Mouse (Mus musculus) cerebellum, adult 18-20 months (tissue): ENCODE measurements around the gene 4933406M09Rik.

Source experiments
- DNase-seq, 2 experiments: peaks; one replicate each; pipeline ENCODE4 v3.0.0; 2021

4933406M09Rik gene

DNA sequence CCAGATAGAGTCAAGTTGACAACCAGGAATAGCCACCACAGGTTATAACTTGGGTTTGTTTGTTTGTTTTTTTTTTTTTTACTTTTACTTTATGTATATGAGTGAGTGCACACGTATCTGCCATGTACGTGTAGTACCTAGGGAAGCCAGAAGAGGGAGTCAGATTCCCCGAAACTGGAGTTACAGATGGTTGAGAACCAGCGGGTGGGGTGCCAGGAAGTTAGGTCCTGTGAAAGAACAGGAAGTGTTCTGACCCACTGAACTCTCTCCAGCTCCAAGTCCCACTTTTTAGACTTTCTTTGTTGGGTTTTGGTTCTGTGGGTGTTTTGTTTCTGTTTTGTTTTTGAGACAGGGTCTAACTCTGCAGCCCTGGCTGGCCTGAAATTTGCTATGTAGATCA lies 49.7 kb downstream of the 4933406M09Rik start:
- no peak for DNase-seq

DNA sequence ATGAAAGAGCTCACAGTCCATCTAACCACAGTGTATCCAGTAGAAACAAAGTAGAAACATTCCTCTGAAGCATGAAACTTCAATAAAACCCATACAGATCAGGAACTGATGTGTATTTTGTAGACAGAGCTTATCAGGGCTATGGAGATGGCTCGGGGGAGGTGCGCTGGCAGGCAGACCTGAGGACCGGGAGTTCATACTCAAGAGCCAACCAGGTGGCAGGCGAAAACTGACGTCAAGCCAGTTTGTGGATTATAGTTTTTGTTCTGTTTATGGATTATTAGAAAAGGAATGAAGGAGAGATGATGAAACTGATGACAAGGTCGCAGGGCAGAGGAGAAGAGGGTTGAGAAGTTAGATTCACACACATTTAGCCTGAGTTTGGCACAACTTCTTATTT lies 54.7 kb downstream of the 4933406M09Rik start:
- no peak for DNase-seq
